Mouse (Mus musculus) cerebral cortex, adult 2 months (tissue): Measurements from ENCODE around the gene Zfp316.

ENCODE experiments used
- WGBS: fragments of 180-500 bp; shearing (Covaris S2); methylation state at CpG from one replicate; pipeline ENCODE4 v1.1.7; 2018; 5-methylcytosine and 5-hydroxymethylcytosine counted together

Zfp316 gene

GRCm38 (mm10) chr5:143226790-143227189, 43.0 kb downstream of the Zfp316 start, which contains the start of gene Spdye4a:
Gene Spdye4a (minus strand): TSS chr5:143226890.
- WGBS = 93% methylated on average over 3 of the region's 3 CpGs

GRCm38 (mm10) chr5:143222287-143222686, 47.5 kb downstream of the Zfp316 start:
- 78% methylated on average over 1 of the region's 1 CpGs for WGBS

- WGBS = 87% methylated on average over 5 of the region's 5 CpGs
These were observed 48.8 kb downstream of the Zfp316 start for GRCm38 (mm10) chr5:143220996-143221395.

- 93% methylated on average over 2 of the region's 2 CpGs for WGBS
These were observed 56.0 kb downstream of the Zfp316 start for GRCm38 (mm10) chr5:143213832-143214231.

- WGBS = 77% methylated on average over 3 of the region's 3 CpGs
These were observed 64.8 kb downstream of the Zfp316 start for GRCm38 (mm10) chr5:143205015-143205414.
